Mouse (Mus musculus) neural tube, embryonic 13.5 days (tissue): Measurements from ENCODE around the gene Stab1. TPM values are rescaled to one million over a fixed set of nuclear protein-coding genes. Genes with fewer than 3 reads are reported as not detected.

ENCODE experiments used
- ATAC-seq: fragments of 200-750 bp; cut with Nextera tagmentation; 2 replicates; pipeline ENCODE4 v1.8.0; 2017; ENCODE audit warnings: low read depth, mild to moderate bottlenecking, moderate TSS enrichment, moderate library complexity
- H3K27ac ChIP-seq: fragments of 300-500 bp; sonication (generic); replicated peaks from 2 replicates; pipeline ENCODE4 v1.5.1; 2015; ENCODE audit warnings: moderate library complexity, mild to moderate bottlenecking, inconsistent platforms
- H3K27me3 ChIP-seq: fragments of 300-500 bp; sonication (generic); 2 replicates; pipeline ENCODE4 v1.6.1; 2015; ENCODE audit warnings: mild to moderate bottlenecking, inconsistent platforms
- H3K36me3 ChIP-seq: fragments of 300-500 bp; sonication (generic); 2 replicates; pipeline ENCODE4 v1.6.1; 2015; ENCODE audit warnings: mild to moderate bottlenecking, inconsistent platforms
- H3K4me1 ChIP-seq: fragments of 300-500 bp; sonication (generic); replicated peaks from 2 replicates; pipeline ENCODE4 v1.6.1; 2015; ENCODE audit warnings: inconsistent platforms
- H3K4me2 ChIP-seq: fragments of 300-500 bp; sonication (generic); 2 replicates; pipeline ENCODE4 v1.6.1; 2015; ENCODE audit warnings: inconsistent platforms, mild to moderate bottlenecking, moderate library complexity
- H3K4me3 ChIP-seq: fragments of 300-500 bp; sonication (generic); 2 replicates; pipeline ENCODE4 v1.5.1; 2015; ENCODE audit warnings: mild to moderate bottlenecking, inconsistent platforms
- H3K9ac ChIP-seq: fragments of 300-500 bp; sonication (generic); 2 replicates; pipeline ENCODE4 v1.6.1; 2015; ENCODE audit warnings: moderate library complexity, mild to moderate bottlenecking, inconsistent platforms
- H3K9me3 ChIP-seq: fragments of 300-500 bp; sonication (generic); 2 replicates; pipeline ENCODE4 v1.6.1; 2016; ENCODE audit warnings: inconsistent platforms
- WGBS: fragments of 180-500 bp; shearing (Covaris S2); methylation state at CpG from one replicate; pipeline ENCODE4 v1.1.7; 2015; 5-methylcytosine and 5-hydroxymethylcytosine counted together
- polyA plus RNA-seq: library from polyadenylated mRNA; unstranded; fragments of >200 nt; fragmentation: Nextera tagmentation; extraction: Ambion mirVana; gene quantifications from 2 replicates; pipeline ENCODE4 v1.2.1, GENCODE M21; 2015

The Stab1 gene
- polyA plus RNA-seq, 1 experiment from 2014 or later = 26.0 TPM

DNA sequence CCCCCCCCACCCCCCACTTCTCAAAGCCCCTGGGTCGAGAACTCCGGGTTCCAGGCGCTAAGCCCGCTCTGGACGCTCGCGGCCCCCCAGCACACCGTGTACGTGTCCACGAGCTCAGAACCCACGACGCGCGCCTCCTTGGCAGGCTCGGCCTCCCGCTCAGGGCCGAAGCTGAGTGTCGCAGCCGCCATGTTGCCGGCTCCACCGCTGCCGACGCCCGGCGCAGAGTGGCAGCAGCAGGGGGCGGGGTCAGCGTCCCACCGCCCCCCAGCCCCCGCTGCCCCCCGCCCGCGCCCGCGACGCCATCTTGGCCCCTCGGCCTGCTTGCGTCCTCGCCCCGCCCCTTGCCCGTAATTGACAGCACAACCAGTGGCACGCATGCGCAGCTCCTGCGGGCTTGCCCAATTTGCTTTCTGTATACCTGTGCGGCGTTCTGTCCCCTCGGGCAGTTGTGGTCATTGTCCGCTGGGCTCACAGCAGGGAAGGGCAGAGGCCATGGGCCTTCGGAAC, 38.1 kb upstream of the Stab1 start:
- Histone ChIP-seq H3K4me3 (peak overlapping the region; percentile 80), H3K9me3 (no peaks in the 10 kb centered on the region), H3K4me1 (peaks cover 27% of the 10 kb centered on the region), H3K4me2 (peak overlapping the region; percentile 98), H3K9ac (peak overlapping the region; percentile 94), H3K36me3 (peaks cover 30% of the 10 kb centered on the region), H3K27me3 (no peaks in the 10 kb centered on the region), H3K27ac (peak overlapping the region; percentile 92)
- under 1% methylated on average over 46 of the region's 48 CpGs for WGBS
- peak; percentile 75 for ATAC-seq

- H3K9me3 ChIP-seq = no peaks in the 10 kb centered on the region
- peaks cover 27% of the 10 kb centered on the region for H3K4me1 ChIP-seq
- H3K4me2 ChIP-seq = peak overlapping the region; percentile 98
- peak overlapping the region; percentile 80 for H3K4me3 ChIP-seq
- under 1% methylated on average over 39 of the region's 39 CpGs for WGBS
- H3K27me3 ChIP-seq = no peaks in the 10 kb centered on the region
- ATAC-seq = peak; percentile 77
- peaks cover 36% of the 10 kb centered on the region for H3K36me3 ChIP-seq
- H3K9ac ChIP-seq = peak overlapping the region; percentile 94
- peak overlapping the region; percentile 92 for H3K27ac ChIP-seq
Observed at GRCm38 (mm10) chr14:31205562-31206467, 37.4 kb upstream of the Stab1 start.

- no peaks in the 10 kb centered on the region for H3K9me3 ChIP-seq
- no peaks in the 10 kb centered on the region for H3K27me3 ChIP-seq
- H3K4me3 ChIP-seq = peak overlapping the region; percentile 80
- WGBS = 24% methylated on average over 8 of the region's 8 CpGs
- H3K36me3 ChIP-seq = peaks cover 42% of the 10 kb centered on the region
- peak; percentile 2; the same call in 1 of the 2 replicates for ATAC-seq
- H3K9ac ChIP-seq = peak overlapping the region; percentile 94
- peak overlapping the region; percentile 92 for H3K27ac ChIP-seq
- peak overlapping the region; percentile 98 for H3K4me2 ChIP-seq
- H3K4me1 ChIP-seq = peaks cover 27% of the 10 kb centered on the region
Observed at GRCm38 (mm10) chr14:31205244-31205561, 36.8 kb upstream of the Stab1 start.

DNA sequence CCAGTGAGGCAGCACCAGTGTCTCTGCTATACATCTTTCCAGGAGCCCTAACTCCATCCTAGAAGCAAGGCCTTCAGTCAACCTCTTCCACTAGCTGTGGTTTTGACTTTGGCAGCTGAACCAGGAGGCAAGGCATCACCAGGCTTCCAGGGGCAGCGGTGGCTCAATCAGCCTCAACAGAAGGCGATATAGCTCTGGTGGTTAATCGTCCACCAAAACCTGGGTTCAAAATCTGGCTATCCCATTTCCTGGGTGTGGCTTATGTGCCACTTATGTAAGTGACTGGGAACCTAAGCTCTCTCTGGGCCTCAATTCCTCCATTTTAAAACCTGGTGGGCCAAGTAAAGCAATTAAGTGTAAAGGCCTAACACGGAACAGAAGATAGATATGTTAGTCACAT, 36.4 kb upstream of the Stab1 start:
- peaks cover 45% of the 10 kb centered on the region for H3K36me3 ChIP-seq
- 78% methylated on average over 4 of the region's 4 CpGs for WGBS
- peak overlapping the region; percentile 98 for H3K4me2 ChIP-seq
- H3K4me3 ChIP-seq = peak overlapping the region; percentile 80
- peaks cover 27% of the 10 kb centered on the region for H3K4me1 ChIP-seq
- no peaks in the 10 kb centered on the region for H3K9me3 ChIP-seq
- ATAC-seq = no peak
- no peak overlapping the region; the same call in 1 of the 2 replicates for H3K27ac ChIP-seq
- H3K9ac ChIP-seq = peak overlapping the region; percentile 94
- no peaks in the 10 kb centered on the region for H3K27me3 ChIP-seq

DNA sequence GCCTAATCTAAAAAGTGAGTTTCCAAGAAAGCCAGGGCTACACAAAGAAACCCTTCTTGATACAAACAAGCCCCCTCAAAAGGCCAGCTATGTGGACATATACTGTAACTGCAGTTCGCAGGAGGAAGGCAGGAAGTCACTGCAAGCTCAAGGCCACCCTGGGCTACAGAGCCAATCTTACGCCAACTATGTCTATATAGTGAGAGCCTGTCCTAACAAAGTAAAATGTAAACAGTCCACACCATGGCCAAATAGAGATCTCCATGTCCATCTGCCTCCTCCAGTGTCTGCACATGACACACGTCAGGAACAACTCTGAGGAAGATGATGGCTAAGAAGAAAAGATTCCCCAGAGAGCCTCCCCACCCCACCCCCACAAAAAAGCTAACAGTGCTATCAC, 31.6 kb upstream of the Stab1 start:
- H3K27ac ChIP-seq = no peak overlapping the region
- no peak overlapping the region for H3K4me3 ChIP-seq
- no peaks in the 10 kb centered on the region for H3K9me3 ChIP-seq
- H3K27me3 ChIP-seq = no peaks in the 10 kb centered on the region
- peaks cover 82% of the 10 kb centered on the region for H3K36me3 ChIP-seq
- no peak for ATAC-seq
- H3K4me1 ChIP-seq = peaks cover 26% of the 10 kb centered on the region
- 86% methylated on average over 3 of the region's 3 CpGs for WGBS
- no peak overlapping the region for H3K9ac ChIP-seq
- H3K4me2 ChIP-seq = no peak overlapping the region

DNA sequence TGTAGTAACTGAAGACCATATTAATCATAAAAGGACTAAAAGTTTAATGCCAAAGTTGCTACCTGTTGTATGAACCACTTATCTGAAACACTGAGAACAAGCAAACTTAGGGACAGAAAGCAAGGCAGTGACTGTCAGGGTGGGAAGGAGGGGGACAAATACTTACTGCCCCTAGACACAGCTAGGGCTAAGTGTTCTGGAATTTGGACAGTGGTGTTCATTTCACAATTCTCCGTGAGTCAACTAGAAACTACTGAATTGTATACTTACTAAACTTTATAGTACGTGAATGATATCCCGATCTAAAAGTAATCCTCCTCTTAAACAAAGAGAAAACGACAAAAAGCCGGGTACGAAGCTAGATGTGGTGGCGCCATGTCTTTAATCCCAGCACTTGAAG, 31.2 kb upstream of the Stab1 start:
- 95% methylated on average over 7 of the region's 7 CpGs for WGBS
- H3K36me3 ChIP-seq = peaks cover 86% of the 10 kb centered on the region
- H3K4me1 ChIP-seq = peaks cover 21% of the 10 kb centered on the region

DNA sequence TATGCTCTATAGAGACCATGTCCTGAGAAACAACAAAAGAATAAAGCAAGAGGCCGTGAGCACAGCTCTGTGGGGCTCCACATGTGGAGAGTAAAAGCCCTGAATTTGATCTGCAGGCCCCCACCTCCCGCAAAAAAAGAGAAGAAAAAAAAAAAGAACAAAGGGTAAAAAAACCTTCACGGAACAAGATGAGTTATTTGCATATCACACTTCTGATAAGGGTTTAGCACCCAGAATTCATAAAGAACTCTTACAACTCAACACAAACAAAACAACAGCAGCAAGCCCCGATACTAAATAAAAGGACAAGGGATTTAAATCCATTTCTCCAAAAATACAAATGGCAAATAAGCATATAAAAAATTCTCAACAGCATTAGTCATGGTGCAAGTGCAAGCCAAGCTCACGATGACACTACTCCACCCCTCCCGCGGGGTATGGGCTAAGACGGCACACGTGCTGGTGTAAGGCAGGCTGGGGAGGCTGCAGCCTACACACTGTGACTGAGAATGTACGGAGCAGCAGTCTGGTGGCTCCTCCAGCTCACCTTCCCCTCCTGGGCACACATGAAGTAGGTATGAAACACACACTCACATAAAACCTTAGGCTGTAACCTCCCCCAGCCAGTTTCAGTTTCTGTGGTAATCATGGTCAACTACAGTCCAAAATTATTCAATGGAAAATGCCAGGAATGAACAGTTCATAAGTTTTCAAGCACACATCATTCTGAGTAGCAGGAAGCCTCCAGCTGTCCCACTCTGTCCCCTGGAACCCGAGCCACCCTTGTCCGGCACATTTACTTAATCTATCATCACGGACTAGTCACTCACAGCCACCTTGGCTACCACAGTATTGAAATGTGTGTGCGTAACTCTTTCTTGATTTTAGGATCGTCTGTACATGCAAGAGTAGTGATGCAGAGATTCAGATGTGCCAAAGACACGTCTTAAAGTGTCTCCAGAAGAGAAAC, 29.4 kb upstream of the Stab1 start:
- no peak overlapping the region for H3K4me3 ChIP-seq
- H3K9me3 ChIP-seq = no peaks in the 10 kb centered on the region
- H3K9ac ChIP-seq = no peak overlapping the region
- H3K36me3 ChIP-seq = peaks cover 86% of the 10 kb centered on the region
- no peak overlapping the region for H3K27ac ChIP-seq
- no peaks in the 10 kb centered on the region for H3K27me3 ChIP-seq
- no peak overlapping the region for H3K4me2 ChIP-seq
- 72% methylated on average over 16 of the region's 16 CpGs for WGBS
- H3K4me1 ChIP-seq = peaks cover 11% of the 10 kb centered on the region
- no peak for ATAC-seq

More for the DNA sequence above, 31.2 kb upstream of the Stab1 start:
- no peak for ATAC-seq
- Histone ChIP-seq H3K27ac (no peak overlapping the region), H3K27me3 (no peaks in the 10 kb centered on the region), H3K9ac (no peak overlapping the region), H3K4me3 (no peak overlapping the region), H3K4me2 (no peak overlapping the region), H3K9me3 (no peaks in the 10 kb centered on the region)

GRCm38 (mm10) chr14:31195968-31196367, 27.5 kb upstream of the Stab1 start:
- Histone ChIP-seq H3K9me3 (no peaks in the 10 kb centered on the region), H3K27ac (no peak overlapping the region), H3K9ac (no peak overlapping the region), H3K36me3 (peaks cover 87% of the 10 kb centered on the region), H3K4me1 (peaks cover 11% of the 10 kb centered on the region), H3K4me2 (no peak overlapping the region), H3K4me3 (no peak overlapping the region), H3K27me3 (no peaks in the 10 kb centered on the region)
- ATAC-seq = no peak

DNA sequence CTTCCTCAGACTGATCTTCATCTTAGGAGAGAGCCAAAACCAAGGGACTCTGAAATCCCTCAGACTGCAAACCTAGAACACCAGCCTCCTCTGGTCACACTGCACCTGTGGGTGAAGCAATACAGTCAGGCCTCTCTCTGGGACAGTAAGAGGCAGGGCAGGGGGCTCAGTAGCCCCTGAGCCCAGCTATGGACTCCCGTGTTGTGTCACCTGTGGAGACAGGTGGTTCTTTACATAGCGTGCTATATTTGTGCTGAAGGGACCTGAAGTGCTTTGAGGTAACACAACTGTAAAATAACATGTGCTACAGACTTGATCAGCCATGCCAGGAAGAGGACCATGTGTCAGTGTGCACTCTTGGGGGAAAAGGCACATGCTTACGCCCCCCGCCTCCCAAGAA, 27.1 kb upstream of the Stab1 start:
- no peak for ATAC-seq

GRCm38 (mm10) chr14:31194891-31195513, 26.6 kb upstream of the Stab1 start:
- no peak for ATAC-seq
- H3K36me3 ChIP-seq = peaks cover 87% of the 10 kb centered on the region
- no peaks in the 10 kb centered on the region for H3K27me3 ChIP-seq
- no peak overlapping the region for H3K9ac ChIP-seq
- WGBS = 85% methylated on average over 14 of the region's 14 CpGs
- peaks cover 11% of the 10 kb centered on the region for H3K4me1 ChIP-seq
- H3K4me3 ChIP-seq = no peak overlapping the region
- H3K4me2 ChIP-seq = no peak overlapping the region
- H3K27ac ChIP-seq = no peak overlapping the region
- H3K9me3 ChIP-seq = no peaks in the 10 kb centered on the region

More for the DNA sequence above, 27.1 kb upstream of the Stab1 start:
- Histone ChIP-seq H3K4me2 (no peak overlapping the region), H3K36me3 (peaks cover 87% of the 10 kb centered on the region), H3K4me3 (no peak overlapping the region), H3K4me1 (peaks cover 11% of the 10 kb centered on the region), H3K27ac (no peak overlapping the region), H3K27me3 (no peaks in the 10 kb centered on the region), H3K9ac (no peak overlapping the region), H3K9me3 (no peaks in the 10 kb centered on the region)
- WGBS = 94% methylated on average over 4 of the region's 4 CpGs

DNA sequence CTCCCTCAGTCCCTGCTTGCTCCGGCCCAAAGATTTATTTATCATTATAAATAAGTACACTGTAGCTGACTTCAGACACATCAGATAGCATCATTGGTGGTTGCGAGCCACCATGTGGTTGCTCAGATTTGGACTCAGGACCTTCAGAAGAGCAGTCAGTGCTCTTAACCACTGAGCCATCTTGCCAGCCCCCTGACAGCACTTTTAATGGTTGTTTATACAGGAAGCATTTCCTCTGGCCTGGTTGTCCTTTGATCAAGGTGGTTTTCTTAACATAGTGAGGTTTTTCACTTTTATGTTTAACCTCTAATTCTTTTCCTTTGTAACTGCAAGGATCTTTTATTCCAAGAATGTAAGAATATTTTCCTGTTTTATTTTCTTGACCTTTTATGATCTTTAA, 26.0 kb upstream of the Stab1 start:
- Histone ChIP-seq H3K9me3 (no peaks in the 10 kb centered on the region), H3K4me3 (no peak overlapping the region), H3K9ac (no peak overlapping the region), H3K36me3 (peaks cover 87% of the 10 kb centered on the region), H3K4me1 (peaks cover 11% of the 10 kb centered on the region), H3K27me3 (no peaks in the 10 kb centered on the region), H3K27ac (no peak overlapping the region), H3K4me2 (no peak overlapping the region)
- ATAC-seq = no peak
- WGBS = 87% methylated on average over 2 of the region's 2 CpGs
